Mouse (Mus musculus) right cerebral cortex, postnatal 25 days (tissue): Measurements from ENCODE around the gene Xpnpep1.

ENCODE experiments used
- DNase-seq: peaks from one replicate; pipeline ENCODE4 v3.0.0; 2022

The Xpnpep1 gene

DNA sequence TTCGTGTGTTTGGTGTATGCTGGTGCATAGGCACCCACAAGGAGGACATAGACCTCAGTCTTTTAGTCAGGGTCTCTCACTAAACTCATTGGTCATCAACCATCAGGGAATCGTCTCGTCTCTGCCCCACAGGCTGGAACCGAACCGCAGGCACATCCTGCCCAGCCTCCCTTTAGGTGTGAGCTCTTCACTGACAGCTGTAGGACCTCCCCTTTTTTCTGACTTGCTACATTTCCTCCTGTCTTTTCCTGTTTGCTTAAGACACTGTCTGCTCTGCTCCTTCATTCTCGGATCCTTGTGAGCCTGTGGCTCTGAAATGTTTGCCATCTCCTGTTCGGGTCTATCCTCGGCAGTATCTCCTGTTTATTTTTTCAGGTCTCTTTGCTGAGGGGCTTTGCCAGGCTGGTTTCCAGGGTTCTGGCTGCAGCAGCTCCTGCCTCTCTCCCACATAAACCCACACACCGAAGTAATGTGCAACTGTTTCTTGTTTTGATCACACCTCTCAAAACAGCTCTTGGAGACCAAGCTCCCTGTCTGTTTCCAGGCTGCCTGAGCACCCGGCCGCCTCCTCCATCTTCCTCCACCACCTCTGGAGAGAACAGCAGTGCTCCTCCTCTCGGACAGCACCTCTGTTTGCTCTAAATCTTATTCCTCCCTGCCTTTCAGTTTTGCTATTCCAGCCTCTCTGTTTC, 60.8 kb downstream of the Xpnpep1 start:
- peak; percentile 43 for DNase-seq

DNA sequence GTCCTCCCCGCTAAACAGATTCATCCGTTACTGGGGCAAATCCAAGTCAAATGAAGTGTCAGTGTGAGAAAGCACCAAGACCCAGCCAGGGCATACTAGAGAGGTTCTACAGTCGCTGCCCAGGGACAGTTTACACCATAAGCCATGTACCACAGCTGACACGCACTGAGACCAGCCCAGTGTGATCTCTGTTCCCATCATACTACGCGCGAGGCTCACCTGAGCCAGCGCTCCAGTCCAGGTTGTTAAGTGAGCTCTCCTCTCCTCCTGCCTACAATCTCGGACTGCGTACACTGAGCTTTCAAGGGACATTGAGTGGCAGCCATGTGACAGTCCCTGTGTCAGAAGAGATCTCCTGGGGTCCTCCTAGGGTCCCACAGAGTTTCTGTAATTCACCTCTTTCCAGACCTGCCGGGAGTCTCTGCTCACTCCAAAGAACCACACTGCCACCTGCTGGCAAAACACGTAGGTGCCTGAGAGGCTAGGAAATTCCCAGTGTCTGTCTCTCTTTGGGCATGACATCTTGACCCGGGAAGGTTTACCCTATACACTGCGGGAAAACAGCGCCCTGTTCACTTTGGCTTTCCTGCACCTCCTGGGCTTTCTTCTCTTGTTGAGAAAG, 64.3 kb downstream of the Xpnpep1 start:
- DNase-seq, result peak; percentile 74

- DNase-seq, result peak; percentile 28
These were observed 73.7 kb downstream of the Xpnpep1 start for GRCm38 (mm10) chr19:52966339-52966738.

- DNase-seq, result no peak
These were observed 77.3 kb downstream of the Xpnpep1 start for GRCm38 (mm10) chr19:52962745-52963144.

GRCm38 (mm10) chr19:52922678-52923495, 117.1 kb downstream of the Xpnpep1 start:
- DNase-seq, result peak; percentile 54

DNA sequence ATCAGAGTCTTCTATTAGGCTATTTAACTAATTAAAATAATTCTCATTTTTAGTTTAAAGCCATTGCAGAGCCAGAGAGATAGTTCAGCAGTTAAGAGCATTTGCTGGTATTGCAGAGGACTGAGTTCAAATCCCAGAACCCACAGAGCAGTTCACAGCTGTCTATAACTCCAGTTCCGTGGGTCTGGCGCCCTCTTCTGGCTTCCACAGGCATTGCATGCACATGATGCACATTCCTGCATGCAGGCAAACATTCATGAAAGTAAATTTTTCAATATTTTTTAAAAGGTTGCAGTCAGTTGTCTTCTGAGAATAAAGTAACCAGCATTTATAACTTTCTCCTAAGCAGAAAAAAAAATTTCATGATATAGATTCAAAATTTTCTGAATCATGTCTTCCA, 135.8 kb downstream of the Xpnpep1 start:
- DNase-seq, result no peak

GRCm38 (mm10) chr19:52891807-52892442, 148.1 kb downstream of the Xpnpep1 start:
- DNase-seq, result no peak
